Mouse (Mus musculus) thymus, adult 2 months (tissue): ENCODE results near the gene Clock.

ENCODE experiments used
- CTCF ChIP-seq: fragments of 200-500 bp; IDR thresholded peaks from 2 replicates; pipeline ENCODE4 v1.5.1; 2012; ENCODE audit warnings: mild to moderate bottlenecking, control low read depth, low read length, moderate library complexity, borderline replicate concordance; ENCODE audit not compliant: control insufficient read depth, poor library complexity, insufficient read depth; ENCODE audit errors: extremely low read depth
- POLR2A ChIP-seq: fragments of 200-500 bp; IDR thresholded peaks from 2 replicates; pipeline ENCODE4 v1.6.1; 2012; ENCODE audit warnings: mild to moderate bottlenecking, low read length, control low read depth, moderate library complexity; ENCODE audit not compliant: control insufficient read depth, poor library complexity, insufficient read depth; ENCODE audit errors: extremely low read depth

GRCm38 (mm10) chr5:76179791-76180190 lies 124.8 kb downstream of the Clock start:
- TF ChIP-seq CTCF (no peak), POLR2A (no peak)
